Mouse (Mus musculus): ENCODE data around the gene Krt33b. TPM values are rescaled to one million over a fixed set of nuclear protein-coding genes. Genes with fewer than 3 reads are reported as not detected.

Krt33b gene
- polyA plus RNA-seq, 1 experiment from 2014 or later: not detected

DNA sequence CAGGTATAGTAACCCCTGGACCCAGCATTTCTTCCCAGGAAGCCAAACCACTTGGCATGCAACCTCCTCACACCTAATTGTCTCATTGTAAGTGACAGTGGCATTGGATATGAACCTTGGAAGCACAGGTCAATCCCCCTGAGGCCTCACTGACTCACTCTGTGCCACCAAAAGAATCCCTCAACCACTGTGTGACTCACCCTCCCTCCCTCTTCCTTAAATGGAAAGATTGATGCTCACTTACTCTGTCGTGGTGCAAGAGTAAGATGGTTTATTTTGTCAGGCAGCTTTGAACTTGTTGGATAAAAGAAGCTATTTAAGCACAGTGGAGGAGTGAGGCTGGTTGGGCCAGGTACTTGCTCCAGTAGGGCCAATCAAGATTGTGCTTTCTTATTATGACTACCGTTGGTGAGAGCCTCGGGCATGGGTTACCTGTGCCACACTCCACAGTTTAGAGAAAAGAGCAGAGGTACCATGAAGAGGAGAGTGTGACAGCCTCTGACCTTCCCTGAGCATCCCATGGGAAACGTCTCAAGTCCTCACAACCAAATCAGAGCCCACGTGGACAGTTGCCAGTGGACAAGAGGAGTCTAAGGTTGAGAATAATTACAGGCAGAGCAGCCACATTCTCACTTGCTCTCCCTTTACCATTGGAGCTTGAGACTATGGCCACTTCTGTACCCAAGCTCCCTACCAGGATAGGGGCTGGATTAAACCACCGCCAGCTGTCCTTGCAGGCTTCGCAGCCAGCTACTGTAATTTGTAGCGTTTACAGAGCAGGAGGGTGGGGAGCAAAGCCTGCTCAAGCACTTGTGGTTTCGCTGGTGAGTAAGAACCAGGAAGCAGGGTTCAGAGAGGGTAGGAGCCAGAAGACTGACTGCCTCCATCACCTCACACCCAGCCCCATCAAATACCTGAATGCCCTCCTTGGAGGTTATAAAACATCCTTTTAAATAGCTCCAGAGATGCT lies 26.3 kb upstream of the Krt33b start:
- H3K27ac ChIP-seq (ENCODE audit: low read depth): no peak overlapping the region
- ATAC-seq (no peak), DNase-seq (no peak)
- H3K27me3 ChIP-seq (ENCODE audit: insufficient read depth, low read length): no peaks in the 10 kb centered on the region
- H3K4me2 ChIP-seq (ENCODE audit: low read depth, low read length): no peak overlapping the region
- H3K4me1 ChIP-seq (ENCODE audit: insufficient read depth): no peaks in the 10 kb centered on the region
- 48% methylated on average over 9 of the region's 9 CpGs for WGBS (ENCODE audit: insufficient replicate concordance)
- H3K9ac ChIP-seq (replicated peaks): no peak overlapping the region
- no peaks in the 10 kb centered on the region for H3K9me3 ChIP-seq (ENCODE audit: low read length)
- no peak overlapping the region for H3K4me3 ChIP-seq (ENCODE audit: low read depth, low read length)
- TF ChIP-seq CTCF (IDR thresholded peaks at IDR 0.05; ENCODE audit: low read depth) (no peak), EP300 (IDR thresholded peaks at IDR 0.05; ENCODE audit: low read depth) (no peak)
- H3K36me3 ChIP-seq (replicated peaks; ENCODE audit: insufficient read depth, low read length): no peaks in the 10 kb centered on the region

DNA sequence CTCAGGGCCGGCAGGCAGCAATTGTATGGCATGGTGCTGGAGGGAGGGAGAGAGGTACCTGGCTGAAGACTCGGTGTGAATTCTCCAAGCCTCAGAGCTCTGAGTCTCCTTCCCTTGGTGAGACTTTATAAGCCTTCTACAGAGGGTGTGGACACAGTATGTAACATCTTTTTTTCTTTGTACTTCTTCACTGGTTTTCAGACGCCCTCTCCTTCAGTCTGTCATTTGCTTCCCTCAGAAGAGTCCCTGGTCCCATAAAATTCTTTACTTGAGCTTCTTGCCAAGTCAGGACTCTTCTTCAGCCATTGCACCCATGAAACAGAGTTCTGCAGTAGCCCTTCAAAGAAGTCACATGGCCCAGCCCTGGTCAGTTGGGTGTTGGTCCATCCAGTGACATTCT lies 20.8 kb upstream of the Krt33b start, which contains the start of gene Krt31:
Gene Krt31 (minus strand): TSS at position 101 of the 400 bp plus-strand sequence.
- ATAC-seq (no peak), DNase-seq (no peak)
- Histone ChIP-seq H3K27ac (ENCODE audit: low read depth) (no peak within 1 kb of the TSS), H3K9me3 (ENCODE audit: low read length) (no peaks in the 10 kb centered on the region), H3K4me2 (ENCODE audit: low read depth, low read length) (no peak within 1 kb of the TSS), H3K4me3 (ENCODE audit: low read depth, low read length) (no peak within 1 kb of the TSS), H3K27me3 (ENCODE audit: insufficient read depth, low read length) (no peaks in the 10 kb centered on the region), H3K9ac (replicated peaks) (no peak within 1 kb of the TSS), H3K4me1 (ENCODE audit: insufficient read depth) (no peaks in the 10 kb centered on the region), H3K36me3 (replicated peaks; ENCODE audit: insufficient read depth, low read length) (no peaks in the 10 kb centered on the region)
- no peak for TF ChIP-seq CTCF (IDR thresholded peaks at IDR 0.05; ENCODE audit: low read depth)
- TF ChIP-seq EP300 (IDR thresholded peaks at IDR 0.05; ENCODE audit: low read depth): no peak
- 64% methylated on average over 3 of the region's 3 CpGs for WGBS (ENCODE audit: insufficient replicate concordance)

DNA sequence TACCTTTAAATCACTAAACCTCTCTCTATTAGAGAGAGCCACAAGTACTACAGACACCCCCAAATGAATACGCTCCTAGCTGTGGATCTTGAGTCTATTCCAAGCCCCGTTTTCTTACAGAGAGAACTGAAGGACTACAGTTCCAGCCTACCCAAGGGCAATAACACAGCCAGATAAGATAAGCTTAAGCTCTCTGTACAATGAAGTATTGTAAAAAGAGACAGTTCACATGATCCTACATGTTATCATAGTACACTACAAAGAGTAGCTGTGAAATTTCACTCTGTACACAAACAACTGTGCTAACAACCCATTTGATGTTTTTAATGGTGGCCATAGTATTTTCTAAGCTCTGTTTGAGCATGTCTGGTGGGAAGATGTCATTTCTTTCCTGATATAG lies 17.5 kb upstream of the Krt33b start:
- no peak for ATAC-seq
- no peaks in the 10 kb centered on the region for H3K27me3 ChIP-seq (ENCODE audit: insufficient read depth, low read length)
- no peaks in the 10 kb centered on the region for H3K4me1 ChIP-seq (ENCODE audit: insufficient read depth)
- no peak for DNase-seq
- TF ChIP-seq CTCF (IDR thresholded peaks at IDR 0.05; ENCODE audit: low read depth) (no peak), EP300 (IDR thresholded peaks at IDR 0.05; ENCODE audit: low read depth) (no peak)
- no peak overlapping the region for H3K27ac ChIP-seq (ENCODE audit: low read depth)
- 71% methylated on average over 2 of the region's 2 CpGs for WGBS (ENCODE audit: insufficient replicate concordance)
- H3K36me3 ChIP-seq (replicated peaks; ENCODE audit: insufficient read depth, low read length): no peaks in the 10 kb centered on the region
- H3K9me3 ChIP-seq (ENCODE audit: low read length): no peaks in the 10 kb centered on the region
- H3K9ac ChIP-seq (replicated peaks): no peak overlapping the region
- H3K4me3 ChIP-seq (ENCODE audit: low read depth, low read length): no peak overlapping the region
- H3K4me2 ChIP-seq (ENCODE audit: low read depth, low read length): no peak overlapping the region

DNA sequence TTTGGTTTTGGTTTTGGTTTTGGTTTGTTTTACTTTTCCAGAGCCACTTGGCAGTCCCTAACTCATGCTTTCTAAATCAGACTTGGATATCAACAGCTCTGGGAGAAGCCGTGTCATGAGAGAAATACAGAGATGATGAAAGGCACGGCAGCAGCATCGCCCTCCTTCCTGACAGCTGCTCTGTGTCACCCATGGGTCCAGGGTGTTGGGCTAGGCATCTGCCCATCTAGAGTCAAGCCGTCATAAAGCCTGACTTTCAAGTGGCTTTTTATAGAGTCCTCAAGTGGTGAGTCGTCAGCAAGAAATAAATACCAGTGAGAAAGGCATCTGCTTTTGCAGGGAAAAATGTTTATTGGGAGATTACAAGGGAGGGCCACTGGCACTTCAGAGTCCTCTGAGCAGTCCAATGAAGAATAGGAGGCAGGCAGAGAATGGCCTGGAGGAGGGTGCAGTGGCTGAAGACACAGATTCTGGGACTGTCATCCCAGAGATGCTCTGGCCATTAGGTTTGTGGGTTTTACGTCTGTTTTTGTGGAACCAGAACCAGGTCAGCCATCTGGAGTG lies 16.7 kb upstream of the Krt33b start:
- no peak overlapping the region for H3K4me3 ChIP-seq (ENCODE audit: low read depth, low read length)
- TF ChIP-seq CTCF (IDR thresholded peaks at IDR 0.05; ENCODE audit: low read depth): no peak
- TF ChIP-seq EP300 (IDR thresholded peaks at IDR 0.05; ENCODE audit: low read depth): no peak
- H3K9me3 ChIP-seq (ENCODE audit: low read length): no peaks in the 10 kb centered on the region
- DNase-seq (no peak), ATAC-seq (no peak)
- no peak overlapping the region for H3K4me2 ChIP-seq (ENCODE audit: low read depth, low read length)
- H3K27me3 ChIP-seq (ENCODE audit: insufficient read depth, low read length): no peaks in the 10 kb centered on the region
- H3K4me1 ChIP-seq (ENCODE audit: insufficient read depth): no peaks in the 10 kb centered on the region
- H3K9ac ChIP-seq (replicated peaks): no peak overlapping the region
- WGBS (ENCODE audit: insufficient replicate concordance): 74% methylated on average over 6 of the region's 6 CpGs
- no peaks in the 10 kb centered on the region for H3K36me3 ChIP-seq (replicated peaks; ENCODE audit: insufficient read depth, low read length)
- H3K27ac ChIP-seq (ENCODE audit: low read depth): no peak overlapping the region

DNA sequence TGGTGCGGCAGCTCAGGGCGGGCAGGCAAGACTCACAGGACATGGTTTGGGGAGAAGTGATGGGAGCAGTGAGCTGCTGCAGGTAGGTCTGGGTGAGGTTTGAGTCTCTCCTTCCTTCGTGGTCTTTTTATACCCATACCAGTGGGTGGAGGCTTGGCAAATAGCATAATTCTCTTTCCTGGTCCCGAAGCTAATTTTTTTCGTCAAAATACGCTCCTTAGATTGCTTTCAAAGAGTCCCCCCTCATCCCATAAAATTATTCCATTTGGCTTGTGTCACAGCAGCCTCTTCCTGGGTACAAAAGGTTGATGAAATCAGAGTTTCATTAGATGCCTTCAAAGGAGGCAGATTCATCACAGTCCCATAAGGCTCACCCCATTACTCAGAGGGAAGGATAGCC lies 11.8 kb upstream of the Krt33b start, which contains the start of gene Krt34:
Gene Krt34 (minus strand): TSS at position 101 of the 400 bp plus-strand sequence.
- Histone ChIP-seq H3K36me3 (replicated peaks; ENCODE audit: insufficient read depth, low read length) (no peaks in the 10 kb centered on the region), H3K4me1 (ENCODE audit: insufficient read depth) (no peaks in the 10 kb centered on the region), H3K27ac (ENCODE audit: low read depth) (no peak within 1 kb of the TSS), H3K27me3 (ENCODE audit: insufficient read depth, low read length) (no peaks in the 10 kb centered on the region), H3K9me3 (ENCODE audit: low read length) (no peaks in the 10 kb centered on the region), H3K9ac (replicated peaks) (no peak within 1 kb of the TSS), H3K4me2 (ENCODE audit: low read depth, low read length) (no peak within 1 kb of the TSS), H3K4me3 (ENCODE audit: low read depth, low read length) (no peak within 1 kb of the TSS)
- no peak for DNase-seq
- TF ChIP-seq EP300 (IDR thresholded peaks at IDR 0.05; ENCODE audit: low read depth) (no peak), CTCF (IDR thresholded peaks at IDR 0.05; ENCODE audit: low read depth) (no peak)
- no peak for ATAC-seq
- 76% methylated on average over 6 of the region's 6 CpGs for WGBS (ENCODE audit: insufficient replicate concordance)

DNA sequence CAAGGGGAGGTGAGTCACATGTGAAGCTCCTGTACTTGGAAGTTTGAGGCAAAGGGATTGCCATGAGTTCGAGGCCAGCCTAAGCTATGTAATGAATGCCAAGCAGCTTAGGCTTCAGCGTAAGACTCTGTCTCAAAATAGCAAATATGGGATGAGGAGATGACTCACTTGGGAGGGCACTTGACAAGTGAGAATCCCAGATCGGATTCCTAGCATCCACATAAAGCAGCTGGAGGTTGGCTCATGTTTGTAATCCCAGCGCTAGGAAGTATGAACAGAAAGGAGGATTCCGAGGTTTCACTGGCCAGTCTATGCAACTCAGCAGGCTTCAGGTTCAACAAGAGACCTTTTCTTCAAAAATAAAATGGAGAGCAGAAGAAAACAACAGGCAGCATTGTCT lies 8.2 kb downstream of the Krt33b start:
- H3K4me2 ChIP-seq (ENCODE audit: low read depth, low read length): no peak overlapping the region

More for the DNA sequence above, 8.2 kb downstream of the Krt33b start:
- no peak for TF ChIP-seq CTCF (IDR thresholded peaks at IDR 0.05; ENCODE audit: low read depth)
- TF ChIP-seq EP300 (IDR thresholded peaks at IDR 0.05; ENCODE audit: low read depth): no peak
- no peaks in the 10 kb centered on the region for H3K36me3 ChIP-seq (replicated peaks; ENCODE audit: insufficient read depth, low read length)
- H3K4me1 ChIP-seq (ENCODE audit: insufficient read depth): no peaks in the 10 kb centered on the region
- no peaks in the 10 kb centered on the region for H3K9me3 ChIP-seq (ENCODE audit: low read length)
- WGBS (ENCODE audit: insufficient replicate concordance): 63% methylated on average over 5 of the region's 5 CpGs
- H3K9ac ChIP-seq (replicated peaks): no peak overlapping the region
- no peak for ATAC-seq
- no peak overlapping the region for H3K27ac ChIP-seq (ENCODE audit: low read depth)
- H3K4me3 ChIP-seq (ENCODE audit: low read depth, low read length): no peak overlapping the region
- no peak for DNase-seq
- H3K27me3 ChIP-seq (ENCODE audit: insufficient read depth, low read length): no peaks in the 10 kb centered on the region

All from liver, postnatal 0 days (tissue).